Mouse (Mus musculus) heart, postnatal 0 days (tissue): ENCODE data around the gene Ankrd60. TPM values are rescaled to one million over a fixed set of nuclear protein-coding genes. Genes with fewer than 3 reads are reported as not detected.

Source experiments
- ATAC-seq: fragments of 200-750 bp; cut with Nextera tagmentation; 2 replicates; pipeline ENCODE4 v1.8.0; 2017; ENCODE audit warnings: low read depth, moderate number of reproducible peaks, moderate library complexity; ENCODE audit not compliant: insufficient read depth
- DNase-seq: peaks from one replicate; pipeline ENCODE4 v3.0.0-alpha.2; 2016; ENCODE audit warnings: low spot score
- H3K27ac ChIP-seq: fragments of 300-500 bp; sonication (generic); 2 replicates; pipeline ENCODE4 v1.5.1; 2014; ENCODE audit warnings: low read depth, mild to moderate bottlenecking
- H3K27me3 ChIP-seq: fragments of 300-500 bp; sonication (generic); 2 replicates; pipeline ENCODE4 v1.6.1; 2014; ENCODE audit warnings: low read length, mixed read lengths; ENCODE audit not compliant: control insufficient read depth, insufficient read depth
- H3K36me3 ChIP-seq: fragments of 300-500 bp; sonication (generic); replicated peaks from 2 replicates; pipeline ENCODE4 v1.6.1; 2014; ENCODE audit warnings: low read length, mixed read lengths; ENCODE audit not compliant: control insufficient read depth, insufficient read depth
- H3K4me1 ChIP-seq: fragments of 300-500 bp; sonication (generic); 2 replicates; pipeline ENCODE4 v1.6.1; 2014; ENCODE audit warnings: antibody characterized with exemption; ENCODE audit not compliant: control insufficient read depth, insufficient read depth
- H3K4me2 ChIP-seq: fragments of 300-500 bp; sonication (generic); 2 replicates; pipeline ENCODE4 v1.6.1; 2014; ENCODE audit warnings: low read depth, mild to moderate bottlenecking, low read length, moderate library complexity
- H3K4me3 ChIP-seq: fragments of 300-500 bp; sonication (generic); 2 replicates; pipeline ENCODE4 v1.5.1; 2014; ENCODE audit warnings: low read depth, low read length
- H3K9ac ChIP-seq: fragments of 300-500 bp; sonication (generic); replicated peaks from 2 replicates; pipeline ENCODE4 v1.6.1; 2014; ENCODE audit warnings: low read depth, low read length, mixed read lengths
- H3K9me3 ChIP-seq: fragments of 300-500 bp; sonication (generic); replicated peaks from 2 replicates; pipeline ENCODE4 v1.6.1; 2016; ENCODE audit warnings: low read length; ENCODE audit not compliant: control insufficient read depth
- CTCF ChIP-seq: IDR thresholded peaks from 2 replicates; pipeline ENCODE4 v1.5.1; 2016; ENCODE audit warnings: antibody characterized with exemption, control low read depth, low read depth
- EP300 ChIP-seq: IDR thresholded peaks from 2 replicates; pipeline ENCODE4 v1.6.1; 2016; ENCODE audit warnings: antibody characterized with exemption, low read depth
- WGBS: fragments of 180-500 bp; shearing (Covaris S2); extraction: QIAGEN DNeasy Blood & Tissue Kit; methylation state at CpG from one replicate; pipeline ENCODE4 v1.1.7; 2014; 5-methylcytosine and 5-hydroxymethylcytosine counted together
- polyA plus RNA-seq: library from polyadenylated mRNA; unstranded; fragments of >200 nt; fragmentation: Nextera tagmentation; extraction: Ambion mirVana; gene quantifications from 2 replicates; pipeline ENCODE4 v1.2.1, GENCODE M21; 2015
- total RNA-seq: library from RNA; depleted of rRNA; stranded (reverse); fragments of >200 nt; gene quantifications from 2 replicates; pipeline ENCODE4 v1.2.3, GENCODE M21; 2014; ENCODE audit warnings: low replicate concordance

Ankrd60 gene
- total and polyA plus RNA-seq, 2 experiments from 2014 or later, result not detected

DNA sequence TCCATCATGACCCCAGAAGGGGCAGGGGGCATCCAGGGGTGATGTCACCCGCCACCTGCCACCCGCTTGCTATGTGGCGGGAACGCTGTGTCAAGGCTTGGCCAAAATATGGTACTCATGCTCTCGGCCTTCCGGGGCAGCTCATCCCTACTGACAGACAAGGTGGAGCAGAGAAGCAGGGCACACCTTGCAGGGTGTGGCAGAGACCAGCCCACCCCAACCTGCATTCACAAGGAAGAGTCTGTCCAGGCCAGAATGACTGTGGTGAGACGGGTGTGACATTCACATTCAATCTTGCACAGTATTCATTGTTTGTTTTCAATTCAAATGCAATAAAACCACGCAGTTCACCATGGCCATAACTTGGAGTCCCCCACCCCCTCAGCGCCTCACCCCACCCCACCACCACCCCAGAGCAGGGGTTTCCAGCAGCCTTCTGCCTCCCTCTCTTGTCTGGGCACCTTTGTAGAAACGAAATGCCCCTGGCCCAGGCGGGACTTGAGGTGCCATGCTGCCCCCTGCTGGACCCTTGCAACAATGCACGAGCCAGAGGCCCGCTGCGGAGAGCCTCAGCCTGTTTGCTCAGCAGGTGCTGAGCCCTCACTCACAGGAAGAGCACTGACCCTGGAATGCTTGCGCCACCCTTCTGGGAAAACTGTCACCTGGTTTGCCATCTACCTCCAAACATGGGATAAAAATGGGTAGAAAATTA, 32.0 kb downstream of the Ankrd60 start:
- H3K9ac ChIP-seq, result no peak overlapping the region
- no peak overlapping the region for H3K4me2 ChIP-seq
- H3K9me3 ChIP-seq, result no peaks in the 10 kb centered on the region
- DNase-seq, result peak; percentile 51
- H3K36me3 ChIP-seq, result no peaks in the 10 kb centered on the region
- ATAC-seq, result peak; percentile 31; the same call in 1 of the 2 replicates
- no peak overlapping the region for H3K27ac ChIP-seq
- no peaks in the 10 kb centered on the region for H3K27me3 ChIP-seq
- 42% methylated on average over 15 of the region's 15 CpGs for WGBS
- no peaks in the 10 kb centered on the region for H3K4me1 ChIP-seq
- no peak overlapping the region for H3K4me3 ChIP-seq
- TF ChIP-seq CTCF (peak; percentile 93), EP300 (no peak)

DNA sequence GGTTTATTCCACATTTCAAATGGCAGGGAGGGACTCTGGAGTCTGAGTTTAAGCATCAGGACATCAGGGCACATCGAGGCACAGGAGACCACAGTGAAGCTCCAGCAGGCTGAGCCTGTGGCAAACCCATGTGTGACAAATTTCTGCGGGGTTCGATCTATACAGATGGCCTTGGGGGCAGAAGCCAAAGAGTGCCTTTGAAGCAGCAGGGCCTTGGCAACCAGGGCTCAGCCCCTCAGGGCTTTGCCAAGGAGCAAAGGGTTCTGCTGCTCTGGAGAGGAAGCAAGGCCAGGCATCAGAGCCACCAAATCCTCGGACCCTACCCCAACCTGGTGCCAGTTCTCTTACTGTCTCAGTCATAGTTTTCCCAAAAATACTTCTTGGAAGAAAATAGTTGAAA, 35.4 kb downstream of the Ankrd60 start:
- Histone ChIP-seq H3K4me3 (no peak overlapping the region), H3K4me2 (no peak overlapping the region), H3K4me1 (peaks cover 5% of the 10 kb centered on the region; the same call in 1 of the 2 replicates), H3K9me3 (no peaks in the 10 kb centered on the region), H3K27me3 (no peaks in the 10 kb centered on the region), H3K9ac (no peak overlapping the region), H3K36me3 (no peaks in the 10 kb centered on the region), H3K27ac (no peak overlapping the region)
- no peak for ATAC-seq
- TF ChIP-seq CTCF, result no peak
- no peak for TF ChIP-seq EP300
- no peak for DNase-seq
- 80% methylated on average over 4 of the region's 4 CpGs for WGBS

DNA sequence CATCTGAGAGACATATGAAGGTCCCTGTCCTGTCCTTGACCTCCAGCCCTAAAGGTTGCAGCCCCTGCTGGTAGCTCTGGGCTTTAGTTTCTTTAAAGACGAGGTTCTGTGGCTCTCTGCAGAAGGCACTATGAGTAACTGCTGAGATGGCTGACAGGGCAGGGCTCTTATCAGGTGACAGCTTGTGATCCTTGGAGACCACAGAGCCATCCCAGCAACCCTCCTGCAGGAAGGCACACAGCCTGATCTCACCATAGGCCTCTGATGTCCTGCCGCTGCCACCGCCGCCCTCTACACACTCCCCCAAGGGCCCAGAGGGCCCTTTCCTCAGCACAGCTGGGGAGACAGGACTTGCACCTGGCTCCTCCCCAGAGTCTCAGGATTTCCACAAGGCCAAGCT, 36.4 kb downstream of the Ankrd60 start:
- Histone ChIP-seq H3K4me2 (no peak overlapping the region), H3K9ac (no peak overlapping the region), H3K9me3 (no peaks in the 10 kb centered on the region), H3K4me1 (peaks cover 5% of the 10 kb centered on the region; the same call in 1 of the 2 replicates), H3K36me3 (no peaks in the 10 kb centered on the region), H3K27me3 (no peaks in the 10 kb centered on the region), H3K4me3 (no peak overlapping the region), H3K27ac (no peak overlapping the region)
- no peak for TF ChIP-seq CTCF
- no peak for TF ChIP-seq EP300
- DNase-seq (no peak), ATAC-seq (no peak)
- WGBS, result 38% methylated on average over 4 of the region's 4 CpGs

DNA sequence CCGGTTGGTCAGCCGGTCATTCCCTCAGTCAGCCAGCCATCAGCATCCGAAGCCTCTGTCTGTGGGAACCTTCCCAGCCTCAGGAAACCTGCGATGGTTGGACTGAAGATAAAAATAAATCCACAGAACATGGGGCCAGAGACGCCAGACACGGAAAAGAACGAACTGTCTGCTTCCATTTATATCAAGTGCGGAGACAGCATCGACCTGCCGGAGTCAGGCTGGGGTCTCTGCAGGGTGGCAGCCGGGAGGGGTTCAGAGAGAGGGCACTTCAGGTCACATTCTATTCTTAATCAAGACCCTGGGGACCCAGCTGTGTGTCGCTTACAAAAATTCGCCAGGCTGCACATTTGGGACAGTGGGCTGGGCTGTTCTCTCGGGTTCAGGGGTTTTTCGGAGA, 38.4 kb downstream of the Ankrd60 start:
- no peak overlapping the region for H3K4me3 ChIP-seq
- no peak overlapping the region for H3K9ac ChIP-seq
- H3K4me1 ChIP-seq, result peaks cover 5% of the 10 kb centered on the region; the same call in 1 of the 2 replicates
- no peaks in the 10 kb centered on the region for H3K27me3 ChIP-seq
- H3K27ac ChIP-seq, result no peak overlapping the region
- TF ChIP-seq CTCF, result no peak
- no peak for TF ChIP-seq EP300
- no peaks in the 10 kb centered on the region for H3K36me3 ChIP-seq
- 0 out of 2 replicates have a peak overlapping the region, but pooled peaks have one; percentile 12 for H3K4me2 ChIP-seq
- no peaks in the 10 kb centered on the region for H3K9me3 ChIP-seq
- 30% methylated on average over 15 of the region's 15 CpGs for WGBS
- DNase-seq, result no peak
- no peak for ATAC-seq

DNA sequence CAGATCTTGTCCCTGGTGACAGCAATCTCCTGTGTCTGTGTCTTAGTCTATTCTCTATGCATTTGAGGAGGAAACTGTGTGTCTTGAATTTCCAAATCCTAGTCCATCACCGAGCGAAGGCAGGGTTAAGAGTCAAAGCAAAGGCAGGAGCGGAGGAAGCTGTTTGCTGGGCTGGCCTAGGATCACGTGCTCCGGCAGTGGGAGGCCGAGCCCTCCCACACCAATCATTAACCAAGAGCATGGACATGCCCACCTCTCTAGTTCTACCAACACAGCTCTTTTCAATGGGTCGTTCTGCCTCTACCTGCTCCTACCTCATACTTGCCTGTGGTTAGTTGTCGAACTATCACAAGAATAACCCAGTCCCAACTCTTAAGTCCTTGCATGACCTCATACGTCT, 42.3 kb downstream of the Ankrd60 start:
- Histone ChIP-seq H3K9me3 (no peaks in the 10 kb centered on the region), H3K27me3 (no peaks in the 10 kb centered on the region), H3K9ac (no peak overlapping the region), H3K27ac (no peak overlapping the region), H3K4me2 (no peak overlapping the region), H3K4me3 (no peak overlapping the region), H3K4me1 (peaks cover 5% of the 10 kb centered on the region; the same call in 1 of the 2 replicates), H3K36me3 (no peaks in the 10 kb centered on the region)
- 87% methylated on average over 9 of the region's 9 CpGs for WGBS
- TF ChIP-seq CTCF (no peak), EP300 (no peak)
- ATAC-seq (no peak), DNase-seq (no peak)

DNA sequence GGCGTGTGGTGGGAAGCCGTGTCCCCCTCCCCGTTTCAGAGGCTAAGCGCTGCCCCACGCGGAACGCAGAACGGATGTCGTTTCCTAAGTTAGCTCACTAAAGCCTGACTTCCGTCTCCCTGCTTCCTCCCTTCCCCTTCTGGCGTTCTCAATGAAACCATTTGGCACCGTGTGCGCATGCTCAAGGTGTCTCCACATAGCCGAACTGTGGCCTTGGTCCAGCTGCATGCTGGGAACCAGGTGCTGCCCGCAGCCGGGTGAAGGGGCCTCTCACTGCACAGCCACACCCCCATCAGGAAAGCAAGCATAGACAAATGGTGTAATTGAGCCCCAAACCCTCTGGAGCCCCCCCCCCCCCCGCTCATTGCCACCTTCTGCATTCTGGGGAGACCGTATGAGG, 42.8 kb downstream of the Ankrd60 start:
- Histone ChIP-seq H3K9ac (no peak overlapping the region), H3K27me3 (no peaks in the 10 kb centered on the region), H3K36me3 (no peaks in the 10 kb centered on the region), H3K4me2 (no peak overlapping the region), H3K9me3 (no peaks in the 10 kb centered on the region), H3K4me3 (no peak overlapping the region), H3K27ac (no peak overlapping the region), H3K4me1 (peaks cover 5% of the 10 kb centered on the region; the same call in 1 of the 2 replicates)
- no peak for DNase-seq
- WGBS, result 84% methylated on average over 18 of the region's 18 CpGs
- TF ChIP-seq EP300, result no peak
- no peak for TF ChIP-seq CTCF
- no peak for ATAC-seq
